8 mouse cellular contexts compared by ENCODE assay signal in genomic region chr1:135781220-135781619, GRCm38 (mm10). TPM values are rescaled to one million over a fixed set of nuclear protein-coding genes. Genes with fewer than 3 reads are reported as not detected.
A peak's percentile ranks its signal among the peaks of the same experiment; 100 is the strongest.
DNase-seq lines count a peak whose midpoint lies in the region; ATAC-seq and TF ChIP-seq lines count a peak whose summit lies in the region.

No protein-coding gene starts in this region.

- peak; percentile 82 for TF ChIP-seq CTCF in bone marrow macrophage, adult 2 months (IDR thresholded peaks at IDR 0.05; ENCODE audit: low read depth, low read length)
- TF ChIP-seq CTCF in liver, embryonic 14.5 days (IDR thresholded peaks at IDR 0.05; ENCODE audit: low read depth) = peak; percentile 95

- peak; percentile 87 for ATAC-seq in CD4-positive, CD25-positive, alpha-beta regulatory T cell, adult 4 months
- peak; percentile 71 for ATAC-seq in erythroblast, adult 5-6 weeks (replicated peaks; ENCODE audit: low FRiP score, poor library complexity, severe bottlenecking)
- peak; percentile 53; the same call in 1 of the 2 replicates for ATAC-seq in heart, embryonic 16.5 days (replicated peaks; ENCODE audit: extremely low read depth, insufficient read depth, low FRiP score)
- no peak for ATAC-seq in liver, embryonic 14.5 days (ENCODE audit: insufficient read depth)
- peak; percentile 57; the same call in 1 of the 2 replicates for ATAC-seq in neutrophil, adult 5-6 weeks (ENCODE audit: extremely low read depth, insufficient number of reproducible peaks, low FRiP score, poor library complexity, severe bottlenecking)

- peak; percentile 89 for DNase-seq in kidney, postnatal 10 days
- peak in 1 of 3 experiments; percentile 26 for DNase-seq in liver, embryonic 14.5 days (ENCODE audit: low read depth in 3 of 3, low spot score in 3 of 3)
- peak; percentile 68 for DNase-seq in thymus, postnatal 14 days

- no peak for TF ChIP-seq POLR2A in bone marrow macrophage, adult 2 months (IDR thresholded peaks at IDR 0.05; ENCODE audit: borderline replicate concordance, low read depth, low read length)

- no peaks in the 10 kb centered on the region for H3K9me3 ChIP-seq in heart, embryonic 16.5 days (replicated peaks; ENCODE audit: control insufficient read depth, low read length)
- H3K9me3 ChIP-seq in liver, embryonic 14.5 days (ENCODE audit: control insufficient read depth, low read length) = no peaks in the 10 kb centered on the region

- H3K9ac ChIP-seq in heart, embryonic 16.5 days (ENCODE audit: low read length) = 0 out of 2 replicates have a peak overlapping the region, but pooled peaks have one; percentile 3
- H3K9ac ChIP-seq in liver, embryonic 14.5 days (replicated peaks) = no peak overlapping the region

- no peaks in the 10 kb centered on the region for H3K27me3 ChIP-seq in heart, embryonic 16.5 days (ENCODE audit: control insufficient read depth, insufficient read depth, low read length)
- no peaks in the 10 kb centered on the region for H3K27me3 ChIP-seq in liver, embryonic 14.5 days (ENCODE audit: control insufficient read depth, insufficient read depth, low read length)

- no peak overlapping the region for H3K27ac ChIP-seq in bone marrow macrophage, adult 2 months (ENCODE audit: insufficient read depth, low read depth, low read length)
- no peak overlapping the region for H3K27ac ChIP-seq in heart, embryonic 16.5 days (ENCODE audit: low read length)
- H3K27ac ChIP-seq in liver, embryonic 14.5 days = no peak overlapping the region

- TF ChIP-seq EP300 in liver, embryonic 14.5 days (IDR thresholded peaks at IDR 0.05; ENCODE audit: low read depth) = no peak

- H3K36me3 ChIP-seq in heart, embryonic 16.5 days (ENCODE audit: control insufficient read depth, insufficient read depth) = no peaks in the 10 kb centered on the region
- no peaks in the 10 kb centered on the region for H3K36me3 ChIP-seq in liver, embryonic 14.5 days (replicated peaks; ENCODE audit: control insufficient read depth, insufficient read depth, low read depth)

- no peak overlapping the region for H3K4me2 ChIP-seq in heart, embryonic 16.5 days (ENCODE audit: low read depth, low read length)
- H3K4me2 ChIP-seq in liver, embryonic 14.5 days (ENCODE audit: low read depth) = no peak overlapping the region

- WGBS in heart, embryonic 16.5 days = 15% methylated on average over 13 of the region's 13 CpGs
- WGBS in liver, embryonic 14.5 days (ENCODE audit: insufficient replicate concordance) = 13% methylated on average over 13 of the region's 13 CpGs

- H3K4me1 ChIP-seq in bone marrow macrophage, adult 2 months (ENCODE audit: control insufficient read depth, insufficient read depth, low read length) = peaks cover 18% of the 10 kb centered on the region
- H3K4me1 ChIP-seq in heart, embryonic 16.5 days (ENCODE audit: control insufficient read depth, insufficient read depth, low read length) = peaks cover 20% of the 10 kb centered on the region
- H3K4me1 ChIP-seq in liver, embryonic 14.5 days (replicated peaks; ENCODE audit: control insufficient read depth in 2 of 2, insufficient read depth in 2 of 2, low read length in 1 of 2) = 0 out of 4 replicates have a peak, but pooled peaks cover 0 to 1% of the 10 kb centered on the region in 2 experiments

- H3K4me3 ChIP-seq in bone marrow macrophage, adult 2 months (ENCODE audit: insufficient read depth, low read length) = no peak overlapping the region
- no peak overlapping the region for H3K4me3 ChIP-seq in heart, embryonic 16.5 days (ENCODE audit: low read length)
- H3K4me3 ChIP-seq in liver, embryonic 14.5 days (ENCODE audit: insufficient read depth in 1 of 2, low read depth in 2 of 2, low read length in 2 of 2) = no peak overlapping the region

RNA-seq across cellular contexts. Expression of gene Tnni1, which starts 2.0 kb away (rescaled TPM):
- not detected for polyA plus RNA-seq in CD4-positive, CD25-positive, alpha-beta regulatory T cell, adult 4 months (2017; shearing (Covaris generic))
- polyA plus RNA-seq in bone marrow macrophage, adult 2 months (2012; ENCODE audit: insufficient read depth, insufficient read length, missing spikeins) = not detected in 2 replicates
- not detected in 2 replicates for total RNA-seq in erythroblast, adult 5-6 weeks (2015; ENCODE audit: low replicate concordance)
- total RNA-seq in erythroblast, adult 5-6 weeks (2017; ENCODE audit: low replicate concordance) = not detected in 2 replicates
- polyA plus RNA-seq in heart, embryonic 16.5 days (2015; fragmentation: Nextera tagmentation; extraction: Ambion mirVana) = 4,265 and 4,826 TPM in 2 replicates
- 0.95 and 1.3 TPM in 2 replicates for polyA plus RNA-seq in liver, embryonic 14.5 days (2012; rRNA removed)
- 1.5 and 1.7 TPM in 2 replicates for polyA plus RNA-seq in liver, embryonic 14.5 days (2014; fragmentation: Nextera tagmentation; extraction: Ambion mirVana)
- total RNA-seq in neutrophil, adult 5-6 weeks (2017) = not detected in 2 replicates

RNA-seq across cellular contexts. Expression of gene Phlda3, which starts 15.3 kb away (rescaled TPM):
- polyA plus RNA-seq in CD4-positive, CD25-positive, alpha-beta regulatory T cell, adult 4 months (2017; shearing (Covaris generic)) = under 1 TPM; 0.58 to 0.98 TPM
- 8.0 and 8.5 TPM in 2 replicates for polyA plus RNA-seq in bone marrow macrophage, adult 2 months (2012; ENCODE audit: insufficient read depth, insufficient read length, missing spikeins)
- total RNA-seq in erythroblast, adult 5-6 weeks (2015; ENCODE audit: low replicate concordance) = not detected in 2 replicates
- total RNA-seq in erythroblast, adult 5-6 weeks (2017; ENCODE audit: low replicate concordance) = not detected in 2 replicates
- 77.1 and 80.4 TPM in 2 replicates for polyA plus RNA-seq in heart, embryonic 16.5 days (2015; fragmentation: Nextera tagmentation; extraction: Ambion mirVana)
- polyA plus RNA-seq in liver, embryonic 14.5 days (2012; rRNA removed) = 3.2 TPM in 2 replicates
- 4.5 and 5.2 TPM in 2 replicates for polyA plus RNA-seq in liver, embryonic 14.5 days (2014; fragmentation: Nextera tagmentation; extraction: Ambion mirVana)
- 0.47 TPM in 1 of 2 replicates, not detected in the other for total RNA-seq in neutrophil, adult 5-6 weeks (2017)

RNA-seq across cellular contexts. Expression of gene Lad1, which starts 37.2 kb away (rescaled TPM):
- polyA plus RNA-seq in CD4-positive, CD25-positive, alpha-beta regulatory T cell, adult 4 months (2017; shearing (Covaris generic)) = 10 to 100 TPM in 1 of 2 experiments, 1 to 10 TPM in 1; 9.2 to 13.6 TPM
- 0.53 TPM in 1 of 2 replicates, not detected in the other for polyA plus RNA-seq in bone marrow macrophage, adult 2 months (2012; ENCODE audit: insufficient read depth, insufficient read length, missing spikeins)
- not detected in 2 replicates for total RNA-seq in erythroblast, adult 5-6 weeks (2015; ENCODE audit: low replicate concordance)
- not detected in 2 replicates for total RNA-seq in erythroblast, adult 5-6 weeks (2017; ENCODE audit: low replicate concordance)
- 5.9 TPM in 2 replicates for polyA plus RNA-seq in heart, embryonic 16.5 days (2015; fragmentation: Nextera tagmentation; extraction: Ambion mirVana)
- polyA plus RNA-seq in liver, embryonic 14.5 days (2012; rRNA removed) = 0.12 and 0.30 TPM in 2 replicates
- polyA plus RNA-seq in liver, embryonic 14.5 days (2014; fragmentation: Nextera tagmentation; extraction: Ambion mirVana) = 0.13 and 0.14 TPM in 2 replicates
- 0.12 TPM in 1 of 2 replicates, not detected in the other for total RNA-seq in neutrophil, adult 5-6 weeks (2017)

RNA-seq across cellular contexts. Expression of gene Tnnt2, which starts 54.9 kb away (rescaled TPM):
- 1 to 10 TPM in 1 of 2 experiments, under 1 TPM in 1; 0.83 to 1.4 TPM for polyA plus RNA-seq in CD4-positive, CD25-positive, alpha-beta regulatory T cell, adult 4 months (2017; shearing (Covaris generic))
- polyA plus RNA-seq in bone marrow macrophage, adult 2 months (2012; ENCODE audit: insufficient read depth, insufficient read length, missing spikeins) = not detected in 2 replicates
- not detected in 2 replicates for total RNA-seq in erythroblast, adult 5-6 weeks (2015; ENCODE audit: low replicate concordance)
- not detected in 2 replicates for total RNA-seq in erythroblast, adult 5-6 weeks (2017; ENCODE audit: low replicate concordance)
- 9,605 and 10,628 TPM in 2 replicates for polyA plus RNA-seq in heart, embryonic 16.5 days (2015; fragmentation: Nextera tagmentation; extraction: Ambion mirVana)
- 0.16 and 0.68 TPM in 2 replicates for polyA plus RNA-seq in liver, embryonic 14.5 days (2012; rRNA removed)
- 0.19 and 0.39 TPM in 2 replicates for polyA plus RNA-seq in liver, embryonic 14.5 days (2014; fragmentation: Nextera tagmentation; extraction: Ambion mirVana)
- 0.12 TPM in 1 of 2 replicates, not detected in the other for total RNA-seq in neutrophil, adult 5-6 weeks (2017)

Comparison
In these comparisons a context has a peak if more than half of its experiments do, and no peak if none do; other contexts are left out.
1. RNA of gene Tnni1, which starts 2.0 kb away (polyA plus RNA-seq): 4,265 to 4,826 TPM in heart, embryonic 16.5 days; 0.95 to 1.7 TPM in liver, embryonic 14.5 days, not detected in CD4-positive, CD25-positive, alpha-beta regulatory T cell, adult 4 months and not detected in bone marrow macrophage, adult 2 months; every median in the first group is over 1,000 times any median in the second.